Comparison of ENCODE assay signal across 23 mouse cellular contexts in genomic region chr2:90539206-90539605, GRCm38 (mm10).
"Had no signal": no experiment of that assay in that cellular context is flagged by ENCODE, and none has a peak within 500 bp of the region (broad histone marks: within the 10 kb centered on the region; RNA-seq: fewer than 3 reads in every experiment).

No protein-coding gene starts in this region.

- ATAC-seq: forebrain, postnatal 0 days; hindbrain, postnatal 0 days; intestine, embryonic 16.5 days had no signal

- H3K27ac ChIP-seq: heart, adult 2 months; heart, embryonic 13.5 days; heart, embryonic 15.5 days; hindbrain, embryonic 13.5 days; hindbrain, embryonic 15.5 days; hindbrain, postnatal 0 days; kidney, embryonic 15.5 days; kidney, postnatal 0 days; left cerebral cortex, adult 2 months; limb, embryonic 10.5 days; limb, embryonic 12.5 days had no signal

- H3K27me3 ChIP-seq: heart, embryonic 13.5 days; heart, embryonic 15.5 days; hindbrain, embryonic 13.5 days; hindbrain, embryonic 15.5 days; kidney, embryonic 15.5 days had no signal

- H3K4me1 ChIP-seq: limb, embryonic 10.5 days; limb, embryonic 12.5 days had no signal

- H3K4me3 ChIP-seq: heart, adult 2 months; heart, embryonic 13.5 days; heart, embryonic 15.5 days; hindbrain, embryonic 13.5 days; hindbrain, embryonic 15.5 days; kidney, embryonic 15.5 days; left cerebral cortex, adult 2 months; limb, embryonic 10.5 days; limb, embryonic 12.5 days had no signal

- H3K9me3 ChIP-seq: heart, embryonic 13.5 days; heart, embryonic 15.5 days; hindbrain, embryonic 13.5 days; hindbrain, embryonic 15.5 days; kidney, embryonic 15.5 days; limb, embryonic 10.5 days; limb, embryonic 12.5 days had no signal

- H3K36me3 ChIP-seq: heart, embryonic 13.5 days; heart, embryonic 15.5 days; hindbrain, embryonic 13.5 days; hindbrain, embryonic 15.5 days; kidney, embryonic 15.5 days; limb, embryonic 10.5 days; limb, embryonic 12.5 days had no signal

- DNase-seq: forebrain, postnatal 0 days; gastrocnemius, postnatal 14 days; gastrocnemius, postnatal 36 days; heart, adult 11 months; heart, adult 2 months; heart, postnatal 14 days; heart, postnatal 36 days; kidney, adult 11 months; kidney, adult 2 months; kidney, adult 9 months; kidney, postnatal 14 days; kidney, postnatal 36 days had no signal
